Mouse (Mus musculus) ES-E14 (cell line): ENCODE results near the gene Acot3.

Experiments
- CHD2 ChIP-seq: IDR thresholded peaks from 2 replicates; pipeline ENCODE4 v1.6.1; 2014; ENCODE audit warnings: mild to moderate bottlenecking, low read depth, low read length, inconsistent platforms
- ZNF384 ChIP-seq: IDR thresholded peaks from 2 replicates; pipeline ENCODE4 v1.6.1; 2012; ENCODE audit warnings: low read depth, low read length, inconsistent platforms

DNA sequence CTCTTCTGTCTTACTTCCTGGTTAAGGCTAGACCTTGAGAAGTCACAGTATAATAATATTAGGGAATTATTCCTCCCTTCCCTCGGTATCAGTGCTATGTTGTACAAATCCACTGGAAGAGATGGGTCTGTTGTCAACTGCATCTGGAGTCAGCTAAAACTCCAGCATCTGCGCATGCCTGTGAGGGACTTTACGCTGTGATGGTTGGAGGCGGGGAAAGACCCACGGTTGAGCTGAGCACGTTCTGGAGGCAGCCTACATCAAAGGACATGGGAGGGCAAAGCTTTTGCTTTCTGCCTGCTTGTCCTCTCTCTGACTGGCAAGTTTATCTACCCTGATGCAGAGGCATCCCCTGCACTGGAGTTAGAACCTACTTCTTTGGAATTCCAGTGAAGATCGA lies 26.1 kb upstream of the Acot3 start:
- no peak for TF ChIP-seq ZNF384
- no peak for TF ChIP-seq CHD2
